Mouse (Mus musculus) lung, adult 2 months (tissue): ENCODE results near the gene Nlrp2. TPM values are rescaled to one million over a fixed set of nuclear protein-coding genes. Genes with fewer than 3 reads are reported as not detected.

Experiments
- DNase-seq: peaks from one replicate; pipeline ENCODE4 v3.0.0; 2022
- H3K4me1 ChIP-seq: fragments of 200-500 bp; 2 replicates; pipeline ENCODE4 v1.6.1; 2011; ENCODE audit warnings: low read length; ENCODE audit not compliant: control insufficient read depth, insufficient read depth
- H3K4me3 ChIP-seq: fragments of 200-500 bp; replicated peaks from 2 replicates; pipeline ENCODE3; 2011; ENCODE audit warnings: low read depth, mild to moderate bottlenecking, control low read depth, low read length; ENCODE audit errors: extremely low read depth
- CTCF ChIP-seq: fragments of 200-500 bp; IDR thresholded peaks from 2 replicates; pipeline ENCODE4 v1.5.1; 2011; ENCODE audit warnings: mild to moderate bottlenecking, low read length, control low read depth; ENCODE audit not compliant: insufficient read depth
- POLR2A ChIP-seq: fragments of 200-500 bp; IDR thresholded peaks from 2 replicates; pipeline ENCODE4 v1.6.1; 2011; ENCODE audit warnings: low read depth, mild to moderate bottlenecking, control low read depth, low read length, borderline replicate concordance; ENCODE audit errors: extremely low read depth
- WGBS: fragments of 180-500 bp; shearing (Covaris S2); methylation state at CpG from one replicate; pipeline ENCODE4 v1.1.7; 2018; 5-methylcytosine and 5-hydroxymethylcytosine counted together
- polyA plus RNA-seq: library from polyadenylated mRNA; depleted of rRNA; stranded (reverse); fragments of >200 nt; gene quantifications from 2 replicates; pipeline ENCODE4 v1.2.3, GENCODE M21; 2012; rRNA removed

Gene Nlrp2
- polyA plus RNA-seq, result not detected in 2 replicates

DNA sequence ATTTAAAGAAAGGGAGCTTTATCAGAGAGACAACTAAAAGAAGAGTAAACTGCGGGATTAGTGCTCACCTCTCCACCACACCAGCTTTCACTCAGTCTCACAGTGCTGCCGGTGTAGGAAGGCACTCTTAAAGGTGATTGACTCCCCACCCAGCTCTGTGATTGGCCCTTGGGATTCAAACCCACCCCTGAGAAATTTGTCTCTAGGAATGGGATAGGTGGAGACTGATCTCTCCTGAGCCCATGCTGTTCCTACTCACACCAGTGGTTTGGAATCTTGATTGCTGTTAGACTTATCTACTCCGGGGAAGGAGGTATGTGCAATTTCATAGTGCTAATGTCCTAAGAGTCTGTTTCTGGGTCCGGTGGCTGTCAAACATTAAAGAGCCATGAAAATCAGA, at the start of gene Nlrp2:
TSS of gene Nlrp2 (minus strand) at position 101 of the 400 bp plus-strand sequence.
- TF ChIP-seq CTCF (no peak), POLR2A (no peak)
- DNase-seq, result no peak
- Histone ChIP-seq H3K4me3 (no peak within 1 kb of the TSS), H3K4me1 (no peaks in the 10 kb centered on the region)
- 64% methylated on average over 4 of the region's 4 CpGs for WGBS

DNA sequence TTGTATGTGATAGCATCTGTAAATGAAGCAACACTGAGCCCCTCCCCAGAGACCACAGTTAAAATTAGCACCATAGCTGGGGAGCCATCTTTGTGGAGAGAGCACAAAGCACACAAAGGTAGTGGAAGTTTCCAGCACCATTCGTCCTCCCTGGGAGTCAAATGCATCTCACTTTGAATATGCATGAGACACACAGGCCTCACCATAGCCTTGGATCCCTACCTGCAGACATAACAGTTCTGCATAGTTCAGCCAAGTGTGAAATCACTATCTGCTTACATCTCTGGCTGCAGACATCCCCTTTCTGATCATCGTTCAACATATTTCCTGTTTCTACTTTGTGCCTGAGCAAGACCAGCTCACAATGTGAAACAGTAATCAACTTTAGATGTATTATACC, 15.9 kb upstream of the Nlrp2 start:
- Histone ChIP-seq H3K4me1 (no peaks in the 10 kb centered on the region), H3K4me3 (no peak overlapping the region)
- no peak for TF ChIP-seq POLR2A
- no peak for TF ChIP-seq CTCF
- DNase-seq, result no peak
- WGBS, result 67% methylated on average over 2 of the region's 2 CpGs

- WGBS, result 94% methylated on average over 5 of the region's 5 CpGs
- no peak for TF ChIP-seq CTCF
- no peak for TF ChIP-seq POLR2A
- no peaks in the 10 kb centered on the region for H3K4me1 ChIP-seq
- H3K4me3 ChIP-seq, result no peak overlapping the region
- DNase-seq, result no peak
Measured at GRCm38 (mm10) chr7:5363599-5363998, 12.8 kb upstream of the Nlrp2 start.

DNA sequence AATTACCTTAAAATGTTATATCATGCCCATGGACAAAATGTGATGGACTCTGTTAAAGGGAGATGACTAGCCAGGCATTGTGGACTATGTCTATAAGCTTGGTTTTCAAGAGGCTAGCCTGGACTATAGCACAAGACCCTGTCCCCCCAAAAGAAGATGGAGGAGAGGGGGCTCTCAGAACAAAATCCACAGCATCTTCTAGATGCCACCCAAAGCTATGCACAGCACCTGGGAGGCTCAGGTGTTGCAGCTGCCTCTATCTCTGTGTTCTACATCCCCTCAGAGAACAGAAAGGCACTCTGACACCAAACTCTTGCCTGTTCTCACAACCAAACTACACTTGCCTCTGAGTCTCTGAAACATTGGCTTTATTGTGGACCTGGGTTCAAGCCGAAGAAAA, 598 bp downstream of the Nlrp2 start, which contains the start of gene Gm5065:
TSS of gene Gm5065 (plus strand) at position 301 of the 400 bp plus-strand sequence.
- no peak within 1 kb of the TSS for H3K4me3 ChIP-seq
- DNase-seq, result no peak
- 79% methylated on average over 1 of the region's 1 CpGs for WGBS
- TF ChIP-seq POLR2A (no peak), CTCF (no peak)
- H3K4me1 ChIP-seq, result no peaks in the 10 kb centered on the region

DNA sequence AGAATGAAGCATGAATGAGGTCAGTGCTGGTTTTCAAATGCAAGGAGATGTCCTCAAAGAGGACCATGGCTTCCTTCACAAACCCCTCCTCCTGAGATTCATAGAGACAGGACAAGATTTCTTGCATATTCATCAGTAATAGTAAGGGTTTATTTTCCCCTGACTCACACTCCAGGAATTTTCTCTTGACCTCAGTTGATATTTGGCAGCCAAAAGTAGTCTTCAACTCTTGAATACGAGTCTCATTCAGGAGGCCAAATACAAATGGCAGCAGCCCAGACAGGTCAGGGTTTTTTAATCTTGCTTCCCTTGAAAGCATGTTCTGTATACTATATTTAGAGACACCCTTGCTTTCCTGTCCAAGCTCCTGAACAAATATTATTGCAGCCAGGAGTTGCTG, 23.3 kb downstream of the Nlrp2 start:
- TF ChIP-seq CTCF, result no peak
- no peak for TF ChIP-seq POLR2A
- Histone ChIP-seq H3K4me3 (no peak overlapping the region), H3K4me1 (no peaks in the 10 kb centered on the region)
- DNase-seq, result no peak
- 66% methylated on average over 1 of the region's 1 CpGs for WGBS

DNA sequence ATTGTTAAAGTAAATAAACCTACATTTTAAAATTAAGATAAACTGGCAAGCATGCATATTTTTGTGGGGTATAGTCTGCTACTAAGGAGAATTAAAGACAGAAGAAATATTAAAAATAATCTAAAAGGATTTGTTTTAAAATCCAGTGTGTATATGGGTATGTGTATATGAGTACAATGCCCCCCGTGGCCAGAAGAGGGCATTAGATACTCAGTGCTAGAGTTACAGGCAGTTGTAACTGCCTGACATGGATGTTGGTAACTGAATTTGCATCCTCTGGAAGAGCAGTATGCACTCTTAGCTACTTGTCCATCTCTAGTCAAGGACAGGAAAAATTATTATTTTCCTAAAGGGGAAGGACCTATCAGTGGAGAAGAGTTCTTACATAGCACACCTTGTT, 62.6 kb downstream of the Nlrp2 start:
- Histone ChIP-seq H3K4me1 (no peaks in the 10 kb centered on the region), H3K4me3 (no peak overlapping the region)
- 43% methylated on average over 1 of the region's 1 CpGs for WGBS
- TF ChIP-seq POLR2A (no peak), CTCF (no peak)
- no peak for DNase-seq

DNA sequence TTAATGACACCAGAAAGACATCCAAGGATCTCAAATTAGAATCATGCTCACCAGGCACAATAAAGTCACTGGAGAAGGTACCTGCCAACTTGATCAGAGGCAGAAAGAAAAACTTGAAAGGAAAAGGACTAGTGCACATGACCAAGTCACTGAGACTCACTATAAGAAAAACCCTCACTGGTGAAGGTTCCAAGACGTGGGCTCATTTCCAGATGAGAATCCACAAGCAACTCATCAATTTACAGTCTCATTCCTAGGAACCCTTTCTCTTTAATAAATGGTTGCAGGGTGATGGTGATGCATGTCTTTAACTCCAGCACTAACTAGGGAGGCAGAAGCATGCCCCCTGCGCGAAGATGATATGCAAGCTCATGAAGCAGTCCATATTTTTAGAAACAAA, 87.8 kb downstream of the Nlrp2 start:
- DNase-seq, result no peak
- WGBS, result 85% methylated on average over 3 of the region's 3 CpGs

More for the DNA sequence above, 87.8 kb downstream of the Nlrp2 start:
- H3K4me1 ChIP-seq, result no peaks in the 10 kb centered on the region
- TF ChIP-seq CTCF, result no peak
- no peak for TF ChIP-seq POLR2A
- no peak overlapping the region for H3K4me3 ChIP-seq

Other genes with a start within 250 kb of the Nlrp2 start
- gene Rfpl4, start 234.1 kb downstream of the Nlrp2 start, polyA plus RNA-seq, result not detected in 2 replicates
- gene Rasl2-9, start 225.1 kb downstream of the Nlrp2 start, polyA plus RNA-seq, result 0.24 TPM in 1 of 2 replicates, not detected in the other
- gene Vmn1r55, start 201.4 kb downstream of the Nlrp2 start, polyA plus RNA-seq, result not detected in 2 replicates
- not detected in 2 replicates for gene Vmn1r56, start 154.3 kb downstream of the Nlrp2 start, polyA plus RNA-seq
- gene Vmn1r57, start 132.5 kb downstream of the Nlrp2 start, polyA plus RNA-seq, result not detected in 2 replicates
- gene Gm5065, start 498 bp downstream of the Nlrp2 start, polyA plus RNA-seq, result not detected in 2 replicates
- not detected in 2 replicates for gene Vmn1r58, start 62.4 kb upstream of the Nlrp2 start, polyA plus RNA-seq
- not detected in 2 replicates for gene Vmn1r59, start 105.7 kb upstream of the Nlrp2 start, polyA plus RNA-seq
- gene Vmn2r28, start 142.9 kb upstream of the Nlrp2 start, polyA plus RNA-seq, result not detected in 2 replicates
- gene Vmn1r60, start 196.3 kb upstream of the Nlrp2 start, polyA plus RNA-seq, result not detected in 2 replicates